Mouse (Mus musculus) forebrain, embryonic 16.5 days (tissue): ENCODE data around the gene Meioc. TPM values are rescaled to one million over a fixed set of nuclear protein-coding genes. Genes with fewer than 3 reads are reported as not detected.
"Not testable (repeated sequence)": the region's sequence is repeated elsewhere in the genome, so short reads cannot be mapped to it uniquely, and the experiment has no call there.

Experiments used
- ATAC-seq: fragments of 200-750 bp; cut with Nextera tagmentation; 2 replicates; pipeline ENCODE4 v1.8.0; 2017; ENCODE audit warnings: mild to moderate bottlenecking, moderate library complexity
- H3K27ac ChIP-seq: fragments of 300-500 bp; sonication (generic); 2 replicates; pipeline ENCODE4 v1.5.1; 2014; ENCODE audit warnings: low read length, control low read depth
- H3K27me3 ChIP-seq: fragments of 300-500 bp; sonication (generic); replicated peaks from 2 replicates; pipeline ENCODE4 v1.6.1; 2014; ENCODE audit warnings: low read length; ENCODE audit not compliant: control insufficient read depth, insufficient read depth
- H3K36me3 ChIP-seq: fragments of 300-500 bp; sonication (generic); 2 replicates; pipeline ENCODE4 v1.6.1; 2014; ENCODE audit not compliant: control insufficient read depth, insufficient read depth
- H3K4me1 ChIP-seq: fragments of 300-500 bp; sonication (generic); replicated peaks from 2 replicates; pipeline ENCODE4 v1.6.1; 2014; ENCODE audit warnings: low read length; ENCODE audit not compliant: control insufficient read depth, insufficient read depth
- H3K4me2 ChIP-seq: fragments of 300-500 bp; sonication (generic); 2 replicates; pipeline ENCODE4 v1.6.1; 2014; ENCODE audit warnings: mild to moderate bottlenecking, low read length, control low read depth
- H3K4me3 ChIP-seq: fragments of 300-500 bp; sonication (generic); replicated peaks from 2 replicates; pipeline ENCODE4 v1.5.1; 2014; ENCODE audit warnings: mild to moderate bottlenecking, low read length, control low read depth
- H3K9ac ChIP-seq: fragments of 300-500 bp; sonication (generic); replicated peaks from 2 replicates; pipeline ENCODE4 v1.6.1; 2014; ENCODE audit warnings: low read depth, low read length, control low read depth
- H3K9me3 ChIP-seq: fragments of 300-500 bp; sonication (generic); 2 replicates; pipeline ENCODE4 v1.6.1; 2016; ENCODE audit warnings: low read length; ENCODE audit not compliant: control insufficient read depth
- WGBS: fragments of 180-500 bp; shearing (Covaris S2); extraction: QIAGEN DNeasy Blood & Tissue Kit; methylation state at CpG from one replicate; pipeline ENCODE4 v1.1.7; 2014; 5-methylcytosine and 5-hydroxymethylcytosine counted together
- polyA plus RNA-seq: library from polyadenylated mRNA; unstranded; fragments of >200 nt; fragmentation: Nextera tagmentation; extraction: Ambion mirVana; gene quantifications from 2 replicates; pipeline ENCODE4 v1.2.1, GENCODE M21; 2015

The Meioc gene
- polyA plus RNA-seq, 1 experiment from 2014 or later, result 0.09 TPM

DNA sequence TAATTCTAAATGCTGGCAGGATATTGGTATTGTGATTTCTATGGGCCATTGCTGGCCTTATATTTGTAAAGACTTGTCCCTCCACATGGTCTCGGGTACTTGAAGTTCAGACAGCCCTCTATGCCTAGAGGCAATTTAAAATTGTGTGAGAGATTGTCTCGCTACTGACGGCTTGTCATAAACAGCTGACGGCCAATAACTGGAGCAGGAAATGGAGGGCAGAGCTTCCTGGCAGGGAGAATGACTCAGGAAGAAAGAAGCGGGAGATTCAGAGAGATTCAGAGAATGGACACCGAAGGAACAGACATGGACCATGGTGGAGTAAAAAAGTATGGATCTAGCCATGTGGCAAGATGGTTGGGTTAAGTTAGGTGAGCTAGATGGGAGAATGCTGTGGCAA, 6.6 kb upstream of the Meioc start:
- H3K9me3 ChIP-seq, result no peaks in the 10 kb centered on the region
- H3K4me3 ChIP-seq, result no peak overlapping the region
- WGBS, result 76% methylated on average over 6 of the region's 6 CpGs
- H3K9ac ChIP-seq, result no peak overlapping the region
- no peak overlapping the region for H3K4me2 ChIP-seq
- H3K36me3 ChIP-seq, result no peaks in the 10 kb centered on the region
- no peaks in the 10 kb centered on the region for H3K27me3 ChIP-seq
- no peak for ATAC-seq
- no peaks in the 10 kb centered on the region for H3K4me1 ChIP-seq
- no peak overlapping the region for H3K27ac ChIP-seq

DNA sequence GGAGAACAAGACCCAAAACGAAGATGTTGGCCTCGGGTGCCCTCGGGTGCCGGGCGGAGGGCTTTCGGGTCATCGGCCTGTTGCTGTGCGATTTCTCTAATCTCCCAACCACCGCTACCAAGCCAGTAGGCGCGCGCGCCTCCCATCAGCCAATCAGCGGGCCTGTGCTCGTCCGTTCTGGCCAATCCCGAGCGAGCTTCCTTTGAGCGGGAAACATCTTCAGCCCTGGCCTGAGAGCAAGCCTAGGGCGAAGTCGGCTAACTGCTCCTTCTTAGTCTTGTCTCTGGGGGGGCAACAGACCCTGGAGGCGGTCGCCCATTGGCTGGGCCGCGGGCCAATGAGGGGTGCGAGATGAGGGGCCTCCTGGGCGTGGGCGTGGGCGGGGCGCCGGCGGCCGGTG, 1.6 kb downstream of the Meioc start:
- H3K4me1 ChIP-seq, result no peaks in the 10 kb centered on the region
- H3K4me3 ChIP-seq, result no peak overlapping the region
- H3K9me3 ChIP-seq, result peaks cover 4% of the 10 kb centered on the region
- 65% methylated on average over 33 of the region's 33 CpGs for WGBS
- ATAC-seq, result no peak
- H3K27me3 ChIP-seq, result peaks cover 3% of the 10 kb centered on the region; the same call in 1 of the 2 replicates
- no peak overlapping the region for H3K9ac ChIP-seq
- H3K4me2 ChIP-seq, result no peak overlapping the region
- H3K27ac ChIP-seq, result no peak overlapping the region
- H3K36me3 ChIP-seq, result no peaks in the 10 kb centered on the region

DNA sequence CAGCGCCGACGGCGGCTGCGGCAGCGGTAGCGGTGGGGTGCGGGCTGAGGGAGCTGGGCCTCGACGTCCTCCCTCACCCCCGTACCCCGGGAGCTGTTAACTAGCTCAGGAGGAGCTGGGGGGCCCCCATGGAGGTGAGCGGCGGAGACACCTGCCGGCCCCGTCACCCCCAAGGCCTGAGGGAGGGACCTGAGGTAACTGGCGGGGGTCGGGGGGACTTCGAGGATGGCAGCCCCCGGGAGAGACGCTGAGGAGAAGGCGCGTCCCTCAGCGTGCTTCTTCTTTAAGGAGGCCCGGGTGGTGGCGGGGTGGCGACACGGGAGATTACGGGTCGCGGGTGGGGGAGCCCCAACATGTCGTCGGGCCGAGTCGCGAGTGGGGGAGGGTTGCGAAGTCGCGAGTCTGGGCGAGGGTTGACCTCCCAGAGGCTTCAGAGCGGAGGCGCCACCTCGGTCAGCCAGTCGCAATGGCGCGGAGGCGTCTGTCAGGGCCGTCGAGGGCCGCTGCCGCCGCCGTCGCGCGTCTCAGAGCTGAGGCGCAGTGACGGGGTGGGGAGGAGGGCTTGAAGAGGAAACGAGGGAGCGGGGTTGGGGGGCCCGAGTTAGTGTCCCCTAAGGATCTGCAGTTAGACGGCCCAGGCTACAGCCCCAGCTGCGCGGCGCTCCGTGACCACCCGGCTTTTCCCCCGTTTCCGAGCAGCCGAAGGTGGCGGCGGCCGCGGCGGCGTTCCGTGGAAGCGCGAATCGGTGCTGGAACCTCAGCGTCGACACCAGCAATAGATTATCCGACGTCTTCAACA, 2.3 kb downstream of the Meioc start:
- H3K9ac ChIP-seq, result no peak overlapping the region
- H3K4me2 ChIP-seq, result no peak overlapping the region
- H3K4me3 ChIP-seq, result no peak overlapping the region
- H3K27ac ChIP-seq, result no peak overlapping the region
- H3K4me1 ChIP-seq, result no peaks in the 10 kb centered on the region
- peaks cover 4% of the 10 kb centered on the region for H3K9me3 ChIP-seq
- 48% methylated on average over 84 of the region's 84 CpGs for WGBS
- peaks cover 3% of the 10 kb centered on the region; the same call in 1 of the 2 replicates for H3K27me3 ChIP-seq
- H3K36me3 ChIP-seq, result no peaks in the 10 kb centered on the region
- ATAC-seq, result no peak

DNA sequence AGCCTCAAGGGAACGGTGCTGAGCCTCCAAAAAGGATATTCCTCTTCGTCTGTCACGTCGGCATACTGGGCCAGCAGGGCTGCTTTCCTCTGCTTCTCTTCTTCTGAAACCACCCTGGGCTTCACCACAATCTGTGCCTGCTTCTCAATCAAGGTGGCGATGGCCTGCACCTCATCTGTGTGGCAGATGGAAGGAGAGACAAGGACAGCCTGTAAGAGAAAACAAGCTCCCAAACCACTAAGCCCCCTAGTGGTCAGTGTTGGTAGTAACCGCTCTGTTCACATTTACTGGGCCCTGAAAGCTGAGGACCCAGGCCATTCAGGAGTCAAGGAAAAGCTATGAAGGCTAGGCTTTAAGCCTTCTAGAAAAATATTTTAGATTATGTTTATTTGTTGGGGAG, 26.6 kb downstream of the Meioc start:
- Histone ChIP-seq H3K36me3 (peaks cover 3% of the 10 kb centered on the region; the same call in 1 of the 2 replicates), H3K9me3 (no peaks in the 10 kb centered on the region), H3K27ac (no peak overlapping the region), H3K4me1 (no peaks in the 10 kb centered on the region), H3K4me3 (no peak overlapping the region), H3K9ac (no peak overlapping the region), H3K27me3 (no peaks in the 10 kb centered on the region), H3K4me2 (no peak overlapping the region)
- ATAC-seq, result no peak
- 56% methylated on average over 6 of the region's 6 CpGs for WGBS

DNA sequence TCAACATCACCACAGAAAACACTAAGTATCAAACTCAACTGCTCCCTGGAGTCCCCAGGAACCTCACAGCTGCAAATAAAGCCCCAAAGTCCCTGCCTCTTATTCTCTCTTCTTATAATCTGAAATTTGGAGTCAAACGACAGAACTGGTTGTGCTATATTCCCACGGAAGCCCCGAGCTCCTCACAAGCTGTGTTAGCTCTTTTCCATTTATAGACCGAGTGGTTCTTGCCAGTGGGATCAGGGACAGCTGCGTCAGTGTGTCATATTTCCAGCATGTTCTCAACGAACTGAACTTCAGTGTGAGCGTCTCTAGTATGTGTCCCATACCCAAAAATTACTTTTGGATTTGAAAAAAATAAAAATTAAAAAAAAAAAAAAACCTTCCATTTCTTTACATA, 31.8 kb downstream of the Meioc start:
- Histone ChIP-seq H3K4me2 (no peak overlapping the region), H3K4me1 (peaks cover 18% of the 10 kb centered on the region), H3K27me3 (no peaks in the 10 kb centered on the region), H3K27ac (no peak overlapping the region), H3K9ac (no peak overlapping the region), H3K36me3 (peaks cover 3% of the 10 kb centered on the region; the same call in 1 of the 2 replicates), H3K4me3 (no peak overlapping the region), H3K9me3 (no peaks in the 10 kb centered on the region)
- ATAC-seq, result no peak
- 93% methylated on average over 7 of the region's 7 CpGs for WGBS

DNA sequence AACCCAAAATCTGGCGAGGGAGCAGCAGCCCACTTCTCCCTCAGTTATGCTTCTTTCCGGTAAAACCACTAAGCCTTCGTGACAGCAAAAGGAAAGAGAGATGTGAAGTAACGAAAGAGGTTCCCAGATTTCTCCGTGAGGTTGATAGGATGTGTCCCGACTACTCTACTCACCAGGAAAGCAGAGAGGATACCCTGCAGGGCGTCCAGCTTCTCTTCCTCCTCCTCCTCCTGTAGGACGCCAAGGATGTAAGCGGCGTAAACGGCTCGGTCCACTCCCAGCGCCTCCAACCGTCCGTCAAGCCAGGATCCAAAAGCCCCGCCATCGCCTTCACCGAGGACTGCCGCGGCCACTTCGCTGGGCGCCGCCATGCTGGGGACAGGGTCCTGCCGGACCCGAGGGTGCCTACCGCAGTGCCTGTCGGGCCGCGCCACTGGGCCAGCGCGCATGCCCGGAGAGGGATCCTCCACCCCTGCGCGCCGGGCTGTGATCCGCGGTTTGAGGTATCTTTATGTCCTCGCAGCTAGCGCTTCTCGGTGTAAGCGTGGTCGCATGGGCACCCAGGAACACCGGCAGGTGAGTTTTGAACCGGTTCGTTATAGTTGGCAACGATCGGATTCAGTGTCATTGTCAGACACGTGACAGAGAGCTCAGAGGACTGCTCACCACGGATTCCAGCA, 34.0 kb downstream of the Meioc start, which contains the start of gene Ccdc43:
Ccdc43 (minus strand) TSS at position 445 of the 680 bp plus-strand sequence.
- Histone ChIP-seq H3K4me1 (peaks cover 18% of the 10 kb centered on the region), H3K27ac (peak within 1 kb of the TSS; percentile 49), H3K9me3 (no peaks in the 10 kb centered on the region), H3K4me3 (peak within 1 kb of the TSS; percentile 69), H3K9ac (peak within 1 kb of the TSS; percentile 76), H3K4me2 (peak within 1 kb of the TSS; percentile 70), H3K27me3 (no peaks in the 10 kb centered on the region), H3K36me3 (no peaks in the 10 kb centered on the region)
- WGBS, result under 1% methylated on average over 49 of the region's 49 CpGs
- peak; percentile 99 for ATAC-seq

DNA sequence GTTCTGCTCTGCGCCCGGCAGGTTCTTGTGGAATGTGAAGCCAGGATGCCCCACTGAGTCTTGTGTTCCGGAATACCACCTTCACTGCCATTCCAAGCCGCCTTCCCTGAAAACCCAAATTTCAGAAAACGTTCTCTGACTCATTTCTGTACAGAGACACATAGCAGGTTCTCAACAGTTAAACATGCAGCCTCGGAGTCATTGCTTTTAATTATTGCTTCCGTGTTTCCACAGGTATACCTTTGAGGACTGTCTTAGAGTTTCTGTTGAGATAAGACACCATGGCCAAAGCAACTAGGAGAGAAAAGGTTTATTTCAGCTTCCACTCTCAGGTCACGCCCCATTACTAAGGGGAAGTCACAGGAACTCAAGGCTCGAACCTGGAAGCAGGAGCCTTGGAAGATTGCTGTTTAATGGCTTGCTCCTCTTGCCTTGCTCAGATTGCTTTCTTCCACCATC, 34.5 kb downstream of the Meioc start:
- no peak for ATAC-seq
- H3K9me3 ChIP-seq, result no peaks in the 10 kb centered on the region
- WGBS, result 19% methylated on average over 9 of the region's 9 CpGs
- H3K9ac ChIP-seq, result peak overlapping the region; percentile 76
- no peaks in the 10 kb centered on the region for H3K27me3 ChIP-seq
- H3K4me3 ChIP-seq, result peak overlapping the region; percentile 69
- peak overlapping the region; percentile 70 for H3K4me2 ChIP-seq
- peak overlapping the region; percentile 49 for H3K27ac ChIP-seq
- H3K4me1 ChIP-seq, result peaks cover 18% of the 10 kb centered on the region
- no peaks in the 10 kb centered on the region for H3K36me3 ChIP-seq

DNA sequence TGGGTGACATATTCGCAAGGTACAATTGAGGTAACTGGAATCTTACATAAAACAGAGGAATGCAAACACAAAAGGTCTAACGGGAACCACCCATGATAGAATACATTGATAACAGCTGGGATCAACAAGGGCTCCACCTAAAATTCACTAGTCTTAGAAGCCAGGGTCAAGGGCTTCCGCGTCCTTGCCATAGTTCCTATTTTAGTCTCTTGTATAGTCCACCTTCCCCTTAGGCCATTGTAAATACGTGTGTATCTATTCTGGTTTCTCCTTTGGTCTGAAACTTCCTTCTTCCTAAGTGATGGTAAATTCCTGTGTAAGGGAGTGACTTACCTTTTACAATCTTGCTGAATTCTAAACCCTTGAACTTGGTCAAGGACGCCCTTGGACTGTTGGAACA, 38.7 kb downstream of the Meioc start:
- ATAC-seq, H3K4me1 ChIP-seq, H3K4me3 ChIP-seq, H3K27me3 ChIP-seq, H3K36me3 ChIP-seq, H3K27ac ChIP-seq, H3K4me2 ChIP-seq, H3K9me3 ChIP-seq, H3K9ac ChIP-seq: not testable (repeated sequence)
- WGBS, result 93% methylated on average over 6 of the region's 6 CpGs

DNA sequence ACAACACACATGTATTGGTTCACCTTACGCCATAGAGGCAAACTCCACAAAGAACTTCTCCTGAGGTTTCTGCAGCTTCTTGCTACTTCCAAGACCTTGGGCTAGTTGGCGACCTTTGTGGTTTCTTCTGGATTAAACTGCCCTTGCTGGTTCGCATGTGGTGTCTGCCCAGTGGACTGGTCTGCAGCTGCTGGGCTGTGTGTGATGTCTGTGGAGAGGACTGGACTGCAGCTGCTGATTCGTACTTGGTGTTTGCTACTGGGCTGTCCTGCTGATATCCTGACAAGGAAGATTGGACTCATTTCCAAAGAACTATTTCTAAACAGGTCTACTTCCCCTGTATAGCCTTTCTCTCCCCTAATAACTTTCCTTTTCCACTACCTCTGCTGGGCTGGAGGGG, 48.9 kb downstream of the Meioc start:
- Histone ChIP-seq H3K4me3 (no peak overlapping the region), H3K36me3 (no peaks in the 10 kb centered on the region), H3K9me3 (no peaks in the 10 kb centered on the region), H3K4me1 (no peaks in the 10 kb centered on the region), H3K4me2 (no peak overlapping the region), H3K9ac (no peak overlapping the region), H3K27me3 (no peaks in the 10 kb centered on the region), H3K27ac (no peak overlapping the region)
- ATAC-seq, result no peak
- WGBS, result 94% methylated on average over 4 of the region's 4 CpGs
